Mouse (Mus musculus) liver, postnatal 0 days (tissue): Measurements from ENCODE around the gene Shisa7.

Source experiments
- CTCF ChIP-seq: sonication (generic); IDR thresholded peaks from 2 replicates; pipeline ENCODE4 v1.5.1; 2016; ENCODE audit warnings: antibody characterized with exemption, low read depth
- EP300 ChIP-seq: IDR thresholded peaks from 2 replicates; pipeline ENCODE4 v1.6.1; 2016; ENCODE audit warnings: antibody characterized with exemption, low read depth, mild to moderate bottlenecking

DNA sequence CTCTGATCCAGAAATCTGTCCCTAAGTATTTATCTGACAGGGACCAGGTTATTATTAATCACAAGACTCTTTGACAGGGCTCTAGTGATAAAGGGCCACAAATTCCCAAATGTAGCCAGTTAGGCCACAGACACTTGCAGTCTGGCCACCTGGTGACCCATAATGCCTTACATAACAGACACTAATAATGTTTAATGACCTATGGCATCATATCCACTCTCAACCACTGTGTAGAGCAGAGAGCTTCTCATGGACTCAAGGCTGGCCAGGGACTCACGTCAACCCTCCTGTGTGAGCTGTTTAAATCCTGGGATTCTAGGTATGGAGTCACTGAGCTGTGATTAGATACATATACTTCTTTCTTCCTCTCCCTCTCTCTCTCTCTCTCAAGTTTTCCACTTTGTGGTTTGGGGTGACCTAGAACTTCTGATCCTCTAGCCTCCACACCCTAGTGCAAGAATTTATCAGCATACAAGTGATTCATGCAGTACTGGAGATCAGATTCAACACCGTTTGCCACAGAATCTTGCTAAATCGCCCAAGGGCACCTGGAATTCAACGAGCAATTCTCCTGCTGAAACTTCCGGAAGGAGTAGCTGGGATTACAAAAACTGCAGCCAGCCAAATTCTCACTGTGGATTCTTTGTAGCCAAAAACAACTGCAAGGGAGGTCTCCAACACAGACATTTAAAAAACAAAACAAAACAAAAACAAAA lies 19.8 kb upstream of the Shisa7 start:
- TF ChIP-seq CTCF (no peak), EP300 (no peak)
